Mouse (Mus musculus) C2C12 (cell line): ENCODE results near the gene Nfatc4.

Experiments used
- CTCF ChIP-seq: IDR thresholded peaks from one replicate; pipeline ENCODE4 v1.5.1; 2011; ENCODE audit not compliant: control insufficient read depth, insufficient read depth, insufficient read length
- MYOG ChIP-seq: IDR thresholded peaks from one replicate; pipeline ENCODE4 v1.6.1; 2011; ENCODE audit not compliant: control insufficient read depth, insufficient read length; ENCODE audit errors: extremely low read depth

- TF ChIP-seq CTCF (no peak), MYOG (no peak)
These were observed 3.0 kb upstream of the Nfatc4 start for GRCm38 (mm10) chr14:55819845-55820405.
